Mouse (Mus musculus): Measurements from ENCODE around the gene Slc16a11.

The Slc16a11 gene

GRCm38 (mm10) chr11:70254931-70255531 lies 42.5 kb downstream of the Slc16a11 start, which contains the start of gene Alox12:
Gene Alox12 (minus strand): TSS chr11:70255353.
- DNase-seq: peak; percentile 69 to 84

- no peak for DNase-seq
Measured at GRCm38 (mm10) chr11:70259035-70259434, 46.5 kb downstream of the Slc16a11 start.

- no peak for DNase-seq
Measured at GRCm38 (mm10) chr11:70265252-70265651, 52.7 kb downstream of the Slc16a11 start.

GRCm38 (mm10) chr11:70265819-70266218 lies 53.3 kb downstream of the Slc16a11 start:
- DNase-seq: no peak

Measured in kidney, postnatal 25 days (tissue).